Mouse (Mus musculus) B cell, adult 2 months (primary cell): ENCODE measurements at regions not wholly inside any gene's neighbourhood (a gene's known extent, or its start where the extent isn't known, plus 50 kb on each side); places are given as distances from the start of the nearest gene placed in this dataset.

Experiments used
- DNase-seq, 2 experiments: peaks; one replicate each; pipeline ENCODE4 v3.0.0; 2022

DNA sequence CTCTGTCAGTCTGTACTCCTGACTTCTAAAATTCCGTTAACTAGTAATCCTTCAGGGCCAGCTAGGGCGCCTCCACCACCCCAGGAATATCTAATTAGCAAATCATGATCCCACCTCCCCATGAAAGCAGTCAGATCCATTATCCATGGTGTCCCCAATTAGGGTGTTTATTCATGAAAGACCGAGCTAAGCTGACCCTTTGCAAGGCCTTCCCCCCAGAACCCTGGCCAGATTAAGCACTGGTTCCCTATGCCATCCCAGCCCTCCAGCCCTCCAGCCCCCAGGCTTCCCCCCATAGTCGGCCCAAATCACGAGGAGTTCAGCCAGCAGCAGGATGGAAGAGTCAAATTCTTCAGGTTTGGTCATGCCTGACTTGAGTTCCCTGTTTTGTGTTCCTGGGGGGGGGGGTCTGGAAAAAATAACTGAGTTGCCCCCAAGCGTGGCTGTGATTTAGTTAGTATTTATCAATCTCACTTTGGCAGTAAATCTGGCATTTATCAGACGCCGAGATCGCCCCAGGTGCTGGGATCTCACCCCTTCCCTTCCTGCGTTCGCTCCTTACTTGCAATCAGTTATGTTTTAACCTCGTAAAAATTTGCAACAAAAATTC, 272.7 kb upstream of the Sall1 start:
- DNase-seq, result no peak

DNA sequence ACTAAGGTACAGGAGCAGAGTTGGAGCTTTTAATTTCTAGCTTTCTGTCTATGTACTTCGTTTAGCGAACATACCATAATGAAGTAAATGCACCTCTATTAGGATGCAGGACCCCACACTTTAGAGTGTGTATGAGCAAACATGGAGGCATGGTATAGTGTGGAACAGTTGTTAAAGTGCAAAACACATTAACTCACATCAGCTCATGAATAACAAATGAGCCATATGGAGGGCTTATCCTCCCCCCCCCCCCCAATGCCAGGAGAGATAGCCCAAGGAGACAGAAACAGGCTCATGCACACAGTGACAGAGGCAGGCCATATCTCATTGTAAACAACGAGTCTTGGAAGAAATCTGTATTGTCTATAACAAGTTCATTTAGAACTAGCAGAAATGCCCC, 270.9 kb upstream of the Sall1 start:
- no peak for DNase-seq

DNA sequence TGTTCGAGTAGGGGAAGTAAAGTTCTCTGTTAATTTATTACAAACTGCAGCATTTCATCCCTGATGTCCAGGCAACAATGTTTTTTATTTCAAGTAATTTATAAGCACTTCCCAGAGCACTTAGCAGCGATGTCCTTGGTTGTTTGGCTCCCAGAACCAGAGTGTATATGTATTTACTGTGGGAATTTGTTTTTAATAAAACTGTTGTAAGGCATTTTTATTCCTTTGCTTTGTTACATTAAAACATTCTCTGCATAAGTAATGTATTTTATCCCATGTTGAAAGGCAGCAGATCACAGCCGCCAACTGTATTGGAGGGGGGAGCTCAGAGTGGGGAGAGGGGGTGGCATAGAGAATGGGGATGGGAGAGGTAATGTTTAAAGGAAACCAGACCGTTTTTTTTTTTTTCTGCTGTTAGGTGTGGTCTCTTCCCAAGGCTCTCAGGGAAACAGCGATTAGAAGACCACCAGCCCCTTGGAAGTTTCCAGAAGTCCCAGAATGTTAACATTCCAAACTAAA, 266.8 kb upstream of the Sall1 start:
- DNase-seq, result no peak

DNA sequence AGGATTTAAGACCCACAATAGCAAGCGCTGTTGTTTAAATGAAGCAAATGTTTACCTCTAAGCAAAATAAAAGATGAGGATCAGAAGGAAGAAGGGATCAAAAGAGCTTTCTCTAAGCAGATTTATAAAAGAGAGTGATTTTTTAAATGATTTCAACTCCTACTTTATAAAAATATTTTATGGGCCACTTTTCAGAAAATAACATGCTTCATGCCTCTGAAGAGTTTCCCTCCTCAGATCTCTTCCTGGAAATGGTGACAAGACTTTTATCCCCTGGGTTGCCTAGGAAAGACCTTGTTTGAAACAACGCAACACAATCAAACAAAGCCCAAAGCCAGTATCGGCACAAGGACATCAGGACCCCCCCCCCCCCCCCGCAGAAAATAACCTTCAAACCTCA, 265.6 kb upstream of the Sall1 start:
- DNase-seq, result no peak

DNA sequence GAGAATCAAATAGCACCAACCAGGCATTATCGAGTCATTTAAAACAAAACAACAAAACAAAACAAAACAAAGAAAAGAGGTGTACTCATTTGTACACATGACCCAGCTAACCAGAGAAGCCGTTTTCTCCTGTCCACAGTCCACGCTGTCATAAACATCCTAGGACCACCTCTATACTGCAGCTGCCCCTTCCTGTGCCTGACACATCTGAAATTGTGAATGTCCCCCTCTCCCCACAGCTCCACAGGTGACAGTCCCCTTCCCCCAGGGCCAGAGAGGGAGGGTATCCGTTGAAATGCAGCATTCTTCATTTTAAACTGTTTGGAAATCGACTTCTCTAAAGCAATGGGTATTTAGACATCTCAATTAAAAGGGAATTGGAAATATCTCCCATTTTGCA, 265.0 kb upstream of the Sall1 start:
- DNase-seq, result no peak

DNA sequence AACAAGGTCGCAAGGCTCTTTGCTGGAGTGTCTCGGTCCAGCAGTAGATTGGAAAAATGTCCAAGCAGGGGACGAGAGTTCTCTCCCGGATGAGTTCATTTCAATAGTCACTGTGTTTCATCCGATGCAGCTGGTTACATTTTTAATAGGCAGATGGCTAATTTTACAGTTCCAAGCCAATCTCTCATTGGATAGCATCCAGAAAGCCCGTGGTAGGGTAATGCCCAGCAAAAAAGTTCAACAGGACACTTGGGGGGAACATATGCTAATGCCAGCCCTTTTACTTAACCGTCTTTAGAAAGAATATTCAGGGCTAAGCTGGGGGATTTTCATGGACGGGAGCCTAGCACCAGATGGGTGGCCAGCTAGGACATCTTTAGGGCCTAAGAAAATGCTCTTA, 264.6 kb upstream of the Sall1 start:
- no peak for DNase-seq

DNA sequence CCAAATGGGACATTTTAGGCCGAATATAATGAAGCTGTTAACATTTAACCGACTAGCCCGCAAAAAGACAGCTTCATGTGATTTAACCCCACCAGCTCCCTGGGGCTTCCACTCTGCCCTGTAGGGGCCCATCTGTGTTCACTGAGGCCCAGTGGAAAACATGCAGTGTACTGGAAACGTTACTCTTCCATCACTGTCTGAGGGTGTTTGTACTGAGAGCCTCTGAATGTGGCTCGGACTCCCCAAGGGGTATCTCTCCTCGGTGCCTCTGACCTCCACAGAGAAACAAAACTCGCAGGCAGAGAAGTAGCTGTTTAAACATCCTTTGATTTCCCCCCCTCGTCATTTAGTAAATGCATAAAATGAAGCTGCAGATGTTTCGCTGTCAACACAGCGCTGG, 263.6 kb upstream of the Sall1 start:
- no peak for DNase-seq

DNA sequence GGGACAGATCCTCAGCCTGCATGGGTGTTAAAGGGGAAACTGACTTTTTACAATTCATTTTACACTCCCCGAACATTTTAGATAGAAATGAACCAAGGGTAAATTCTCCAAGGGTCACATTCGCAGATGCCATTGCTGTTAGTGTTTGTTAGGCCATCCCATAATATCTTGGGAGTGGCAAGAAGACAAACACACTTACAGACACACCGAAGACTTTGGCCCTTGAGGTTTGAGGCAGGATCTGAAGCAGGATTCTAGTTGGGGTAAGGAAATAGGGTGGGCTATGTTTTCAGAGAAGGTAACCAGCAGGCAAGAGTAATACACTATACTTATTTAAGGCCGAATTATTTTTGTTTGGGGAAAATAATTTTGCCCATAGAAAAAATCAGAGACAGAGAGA, 263.1 kb upstream of the Sall1 start:
- DNase-seq, result no peak

DNA sequence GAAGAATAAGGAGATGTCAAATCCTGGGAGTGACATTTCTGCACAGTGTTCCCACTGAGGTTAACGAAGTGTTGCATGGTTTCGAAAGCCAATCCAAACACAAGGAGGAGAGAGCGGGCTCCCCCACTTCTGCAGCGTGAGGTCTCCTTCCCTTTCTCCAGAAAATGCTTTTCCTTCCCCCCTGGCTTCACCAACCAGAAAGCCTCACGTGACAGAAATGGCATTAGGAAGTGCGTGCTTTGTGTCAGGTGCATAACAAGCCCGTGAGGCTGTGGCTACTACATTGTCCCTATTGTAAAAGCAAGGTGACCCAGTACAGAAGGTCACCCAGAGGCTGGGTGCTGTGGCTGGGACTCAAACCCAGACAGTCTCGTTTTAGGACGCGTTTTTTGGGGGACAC, 260.2 kb upstream of the Sall1 start:
- no peak for DNase-seq

DNA sequence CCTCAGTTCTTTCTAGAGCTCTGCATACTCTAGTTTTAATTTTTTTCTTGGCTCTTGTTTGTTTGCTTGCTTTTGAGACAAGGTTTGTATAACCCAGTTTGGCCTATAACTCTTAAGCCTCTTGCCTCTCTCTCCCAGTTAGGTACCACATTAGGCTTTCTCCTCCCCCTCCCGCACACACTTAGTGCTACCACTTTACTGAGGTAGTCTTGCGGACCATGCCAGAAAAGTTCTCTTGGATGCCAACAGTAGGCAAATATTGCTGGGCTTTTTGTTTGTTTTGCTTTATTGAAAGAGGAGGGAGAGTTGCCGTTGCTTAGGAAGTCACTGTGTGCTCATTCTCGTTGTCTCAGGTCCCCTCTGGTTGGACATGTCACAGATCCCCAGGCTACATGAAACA, 259.4 kb upstream of the Sall1 start:
- DNase-seq, result no peak

DNA sequence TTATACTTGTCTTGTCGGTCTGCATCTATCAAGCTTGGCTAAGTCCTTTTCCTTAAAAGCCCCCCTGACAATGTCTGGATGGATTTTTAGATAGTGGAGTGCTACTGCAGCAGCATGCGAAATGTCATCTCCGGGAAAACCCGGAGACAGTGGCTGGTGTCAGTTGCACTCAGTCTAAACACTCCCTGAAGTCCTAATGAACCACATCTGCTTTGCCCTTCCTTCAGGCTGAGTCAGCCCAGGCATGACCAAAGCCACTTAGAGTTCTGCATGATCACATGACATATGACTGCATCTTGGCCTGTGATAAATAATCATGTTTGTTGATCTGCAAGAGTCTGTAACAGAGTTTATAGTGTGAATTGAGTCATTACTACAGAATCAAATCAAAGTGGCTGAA, 255.7 kb upstream of the Sall1 start:
- DNase-seq, result no peak

DNA sequence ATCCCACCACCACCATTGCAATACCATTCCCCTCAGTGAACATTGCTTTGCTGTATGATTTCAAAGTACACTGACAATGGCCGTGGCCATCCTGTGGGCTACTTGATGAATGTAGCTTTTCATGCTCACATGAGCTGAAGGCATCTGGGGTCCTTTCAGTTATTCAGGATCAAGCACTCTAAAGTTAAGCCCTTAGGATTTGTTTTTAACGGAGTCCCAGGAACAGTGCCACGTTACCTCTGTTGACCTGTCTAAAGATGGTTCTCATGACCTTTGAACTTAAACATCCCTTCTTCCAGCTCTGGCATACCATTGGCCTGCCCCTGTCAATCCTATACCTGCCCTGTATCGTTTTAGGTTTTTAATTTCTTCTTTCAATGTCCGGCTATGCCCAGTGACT, 251.7 kb upstream of the Sall1 start:
- DNase-seq, result no peak

DNA sequence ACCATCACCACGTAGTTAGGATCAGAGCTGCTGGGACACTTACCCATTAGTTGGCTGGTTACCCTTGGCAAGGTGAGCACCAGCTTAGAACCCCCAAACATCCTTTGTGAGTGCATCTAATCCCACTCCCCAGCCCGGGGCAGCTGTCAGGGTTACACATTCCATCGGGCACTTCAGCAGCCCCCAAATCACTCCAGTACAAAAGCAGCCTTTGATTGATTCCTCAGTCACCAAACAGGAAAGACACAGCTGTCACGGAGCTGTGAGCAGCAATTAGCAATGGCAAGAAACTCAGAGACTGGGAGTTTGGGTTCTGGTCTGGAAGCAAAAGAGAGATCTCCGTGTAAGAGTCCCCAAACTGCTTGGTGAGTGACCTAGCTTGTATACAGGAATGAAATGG, 245.1 kb upstream of the Sall1 start:
- DNase-seq, result no peak

DNA sequence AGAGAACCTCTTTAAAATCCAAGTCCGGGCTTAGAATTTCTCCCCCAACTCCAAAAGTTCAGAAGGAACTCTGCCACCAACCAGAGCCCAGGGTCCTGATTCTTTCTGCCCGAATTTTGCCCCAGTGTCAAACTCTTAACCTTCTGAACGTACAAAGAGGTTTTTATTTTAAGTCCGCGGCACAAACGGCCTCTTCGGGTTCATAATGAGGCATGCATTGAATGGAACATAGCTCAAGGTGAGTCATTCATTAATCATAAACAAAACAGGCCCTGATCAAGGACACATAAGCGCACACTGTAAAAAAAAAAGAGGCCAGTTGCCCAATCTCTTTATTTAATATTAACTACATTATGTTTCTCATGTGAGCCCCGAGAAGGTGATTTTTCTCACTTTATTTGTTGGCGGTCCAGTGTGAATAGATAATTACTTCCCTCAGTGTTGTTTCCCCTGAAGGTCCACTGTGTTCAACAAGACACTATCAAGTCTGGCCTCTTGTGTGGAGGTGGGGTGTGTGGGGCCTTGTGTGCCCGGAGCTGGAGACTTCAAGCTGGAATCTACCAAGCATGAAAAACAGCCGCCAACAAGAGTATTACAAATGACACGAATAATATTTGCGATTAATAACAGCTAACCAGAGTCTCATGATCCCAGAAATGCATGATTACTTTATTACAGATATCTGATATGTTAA, 241.1 kb upstream of the Sall1 start:
- DNase-seq, result no peak

DNA sequence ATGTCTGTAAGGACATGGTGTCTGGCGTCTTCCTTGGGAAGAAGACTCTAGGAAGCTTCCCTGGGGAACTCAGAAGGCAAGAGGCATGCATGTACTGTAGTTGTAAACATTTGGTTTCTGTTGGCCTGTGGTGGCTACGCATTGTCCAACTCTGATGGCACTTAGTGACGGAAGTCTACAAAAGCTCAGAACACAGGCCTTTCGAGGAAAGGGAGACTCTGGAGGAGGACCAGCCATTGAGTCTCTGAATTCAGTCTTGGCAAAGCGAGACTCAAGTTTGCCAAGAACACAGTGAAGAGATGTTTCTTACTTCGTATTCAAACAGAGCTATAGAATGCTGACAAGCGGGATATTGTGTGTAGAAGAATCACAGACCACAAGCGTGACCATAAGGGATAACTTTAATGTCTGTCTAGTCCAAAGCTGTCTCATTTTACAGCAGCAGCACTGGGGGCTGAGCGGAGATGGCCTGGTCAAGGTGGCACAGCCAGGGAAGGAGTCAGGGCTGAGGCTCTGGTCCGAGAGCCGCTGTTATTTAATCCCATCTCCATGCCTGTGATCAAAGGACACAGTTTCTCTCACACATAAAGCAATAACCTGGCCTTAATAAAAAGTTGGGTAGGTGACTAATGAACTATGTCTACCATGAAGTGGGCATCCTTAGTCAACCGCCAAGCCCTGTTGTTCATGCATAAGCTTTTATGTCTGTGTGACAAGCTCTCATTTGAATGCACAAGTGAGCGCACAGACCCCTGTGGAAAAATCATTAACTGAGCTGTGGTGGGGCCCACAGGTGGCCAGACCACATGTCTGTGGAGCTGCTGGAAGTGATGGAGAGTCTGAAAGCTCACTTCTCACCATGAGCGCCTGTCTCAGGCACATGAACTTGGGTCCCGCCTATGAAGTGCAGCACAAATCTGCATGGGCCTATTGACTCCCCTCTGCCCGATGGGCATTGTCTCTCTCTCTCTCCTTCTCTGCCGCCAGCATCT, 239.4 kb upstream of the Sall1 start:
- no peak for DNase-seq

DNA sequence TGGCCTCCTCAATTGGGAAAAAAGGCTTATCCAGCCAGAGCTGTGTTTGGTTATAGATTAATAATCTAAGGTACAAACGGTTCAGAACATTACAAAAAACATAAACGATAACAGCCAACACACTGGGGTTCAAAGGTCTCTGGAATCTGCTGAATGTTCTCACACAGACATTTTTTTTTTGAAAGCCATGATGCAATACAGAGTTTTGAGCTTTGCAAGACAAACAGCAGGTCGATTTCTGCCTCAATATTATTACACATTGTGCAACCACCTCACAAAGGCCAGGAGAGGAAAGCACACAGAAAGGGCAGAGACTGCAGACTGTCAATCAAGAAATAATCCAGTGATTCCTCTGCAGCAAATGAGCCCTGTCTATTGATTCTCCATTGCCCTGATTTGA, 235.9 kb upstream of the Sall1 start:
- no peak for DNase-seq

DNA sequence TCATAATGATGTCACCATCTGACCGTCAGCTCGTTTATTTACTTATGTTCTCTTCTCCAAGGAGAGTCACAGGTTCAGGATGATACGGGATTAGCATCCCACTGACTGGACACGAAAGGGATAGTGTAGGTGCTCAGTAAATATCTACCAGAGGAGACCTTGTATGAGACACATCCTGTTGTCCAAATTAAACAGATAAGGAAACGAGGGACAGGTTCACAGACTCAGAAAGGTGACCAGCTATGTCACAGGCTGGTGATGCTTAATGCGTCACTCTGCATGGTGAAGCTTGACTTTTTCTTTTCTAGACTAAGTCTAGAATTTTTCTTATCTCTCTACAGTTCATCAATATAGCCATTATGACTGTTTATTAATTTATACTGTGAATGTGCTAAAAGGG, 235.2 kb upstream of the Sall1 start:
- no peak for DNase-seq

DNA sequence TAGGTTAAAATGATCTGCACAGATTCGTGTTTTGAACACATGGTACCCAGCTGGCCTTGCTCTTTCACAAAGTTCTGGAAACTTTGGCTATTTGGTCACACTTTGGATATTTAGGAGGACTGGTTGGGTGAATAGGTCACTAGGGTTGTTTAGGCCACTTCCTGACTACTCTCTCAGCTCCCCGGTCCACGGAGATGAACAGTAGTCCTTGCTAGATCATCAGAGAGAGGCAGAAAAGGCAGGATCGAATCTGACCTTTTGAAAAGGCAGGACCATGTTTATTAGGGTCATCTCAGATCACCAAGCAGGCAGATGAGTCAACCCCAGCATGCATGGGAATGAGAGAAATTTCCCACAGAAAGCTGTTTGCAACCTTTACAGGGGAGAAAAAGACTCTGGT, 229.3 kb upstream of the Sall1 start:
- DNase-seq, result no peak

DNA sequence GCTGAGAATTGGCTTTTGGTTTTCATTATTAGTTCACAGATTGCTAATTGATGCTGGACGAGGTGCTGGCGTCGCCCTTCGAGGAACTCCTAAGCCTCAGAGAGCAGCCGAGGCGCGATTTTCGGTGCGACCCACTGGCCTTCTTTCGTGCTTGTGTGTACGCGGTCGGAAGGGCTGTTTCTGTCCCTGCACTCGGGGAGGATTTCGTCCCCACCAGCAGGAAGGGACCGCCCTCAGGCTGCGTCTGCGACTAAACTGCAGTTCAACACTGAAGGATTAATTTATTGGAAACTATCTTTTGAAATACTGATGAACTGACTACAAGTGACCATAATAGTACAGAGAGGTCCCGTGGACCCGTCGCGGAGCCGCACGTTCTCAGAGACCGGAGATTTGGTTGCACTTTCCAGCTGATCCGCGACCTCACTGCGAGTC, 228.4 kb upstream of the Sall1 start:
- no peak for DNase-seq

DNA sequence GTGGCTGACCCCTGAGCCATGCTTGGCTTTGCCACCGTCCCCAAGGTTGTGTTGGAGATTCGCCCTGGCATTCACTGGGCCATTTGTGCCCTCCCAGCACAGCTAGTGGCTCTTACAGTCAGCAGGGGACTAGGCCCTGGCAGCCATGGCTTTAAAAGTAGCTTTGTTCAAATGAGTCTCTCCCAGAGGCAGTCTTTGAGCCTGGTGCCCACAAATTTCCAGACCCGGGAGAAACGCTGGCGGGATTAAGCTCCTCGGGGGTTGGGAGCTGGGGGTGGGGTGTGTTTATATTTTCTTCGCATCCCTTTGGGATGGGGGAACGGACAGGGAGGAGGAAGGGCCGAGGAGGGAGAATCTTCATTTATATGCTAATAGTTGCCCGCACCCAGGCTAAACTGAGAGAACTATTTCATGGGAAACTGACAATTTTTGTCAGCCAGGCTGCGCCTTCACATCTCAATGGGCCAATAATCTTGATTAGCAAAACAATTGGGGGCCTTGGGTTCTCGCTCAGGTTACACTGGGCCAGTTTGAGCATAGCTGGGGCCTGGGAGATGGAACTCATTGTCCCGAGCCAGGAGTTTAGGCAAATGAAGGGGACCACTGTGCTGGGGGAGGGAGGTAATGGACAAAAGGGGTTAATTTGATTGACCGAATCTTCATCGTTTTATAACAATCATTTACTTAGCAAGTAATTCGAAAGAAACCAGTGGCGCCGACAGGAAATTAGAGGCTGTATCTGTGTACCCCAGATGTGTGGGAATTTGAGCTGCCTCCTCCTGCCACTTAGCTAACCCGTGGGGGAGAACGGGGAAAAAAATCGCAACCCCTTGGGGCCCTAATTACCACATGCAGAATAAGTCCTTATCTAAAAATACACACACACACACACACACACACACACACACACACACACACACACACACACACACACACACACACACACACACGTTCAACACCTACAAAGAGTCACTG, 227.7 kb upstream of the Sall1 start:
- no peak for DNase-seq

DNA sequence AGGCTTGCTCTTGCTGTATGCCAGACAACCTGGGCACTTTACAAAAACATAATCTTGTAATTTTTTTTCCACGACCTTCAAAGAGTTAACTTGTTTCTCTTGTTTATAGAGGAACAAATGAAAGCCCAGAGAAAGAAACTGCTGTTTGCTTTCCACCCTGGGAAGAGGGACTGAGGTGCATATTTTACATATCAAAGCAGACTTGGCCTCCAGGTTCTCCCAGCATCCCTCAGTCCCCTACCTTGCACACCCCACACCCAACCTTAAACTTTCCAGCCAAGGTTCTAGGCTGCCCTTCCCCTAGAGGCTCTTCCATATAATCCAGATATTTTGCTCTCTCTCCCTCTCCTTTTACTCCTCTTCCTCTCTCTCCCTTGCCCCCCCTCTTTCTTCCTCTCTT, 226.0 kb upstream of the Sall1 start:
- DNase-seq, result no peak

DNA sequence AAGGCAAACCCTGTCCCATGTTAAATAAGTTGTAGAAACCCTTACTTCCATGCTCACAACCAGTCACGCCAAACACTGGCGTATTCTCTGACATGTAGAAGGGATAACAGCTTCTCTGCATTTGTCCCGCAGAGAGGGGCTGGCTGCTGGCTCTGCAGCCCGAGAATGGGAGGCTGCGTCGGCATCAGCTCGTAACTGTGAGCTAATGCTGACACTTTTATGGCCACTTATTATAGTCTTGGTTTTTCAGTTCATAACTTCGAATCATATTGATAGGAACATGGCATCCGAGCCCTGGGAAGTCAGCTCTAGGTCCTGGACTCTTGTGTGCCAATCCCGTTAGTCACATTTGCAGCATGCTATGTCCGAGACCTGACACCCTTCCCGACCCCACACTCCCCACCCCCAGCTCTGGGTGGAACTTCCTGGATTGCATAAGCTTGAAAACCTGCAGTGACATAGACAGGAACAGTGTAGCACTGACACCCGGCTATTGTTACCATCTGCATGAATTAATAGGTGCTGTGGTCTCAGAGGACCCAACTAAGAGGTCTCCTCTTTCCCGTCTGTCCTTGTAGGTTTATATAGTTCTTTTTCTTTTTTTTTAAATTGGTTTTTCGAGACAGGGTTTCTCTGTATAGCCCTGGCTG, 217.3 kb upstream of the Sall1 start:
- no peak for DNase-seq
